Mouse (Mus musculus): ENCODE results near the gene Muc1. TPM values are rescaled to one million over a fixed set of nuclear protein-coding genes. Genes with fewer than 3 reads are reported as not detected.

Muc1 gene
- polyA plus RNA-seq, 1 experiment = 1.5 TPM

GRCm38 (mm10) chr3:89280050-89280605 lies 51.3 kb downstream of the Muc1 start:
- Histone ChIP-seq H3K27ac (ENCODE audit: insufficient read depth, low read length) (no peak overlapping the region), H3K4me3 (ENCODE audit: low read depth, low read length) (peak overlapping the region; percentile 71), H3K9me3 (replicated peaks; ENCODE audit: control insufficient read depth, insufficient read depth, low read length, poor library complexity, severe bottlenecking) (no peaks in the 10 kb centered on the region), H3K9ac (ENCODE audit: low read depth, poor library complexity, severe bottlenecking) (peak overlapping the region; percentile 77), H3K4me1 (ENCODE audit: control insufficient read depth, insufficient read depth, low read length) (peaks cover 2% of the 10 kb centered on the region), H3K36me3 (ENCODE audit: control insufficient read depth, insufficient read depth, low read length, poor library complexity, severe bottlenecking) (no peaks in the 10 kb centered on the region), H3K27me3 (ENCODE audit: control insufficient read depth, insufficient read depth, low read length, poor library complexity, severe bottlenecking) (no peaks in the 10 kb centered on the region)
- TF ChIP-seq POLR2A (IDR thresholded peaks at IDR 0.05; ENCODE audit: insufficient read depth, low read length) (no peak), CTCF (IDR thresholded peaks at IDR 0.05; ENCODE audit: low read depth, low read length) (no peak), EP300 (IDR thresholded peaks at IDR 0.05; ENCODE audit: insufficient read depth, low read depth, low read length) (no peak)

GRCm38 (mm10) chr3:89280606-89281511 lies 52.0 kb downstream of the Muc1 start, which contains the start of gene Efna1:
Gene Efna1, minus strand, starts transcription at chr3:89281142.
- Histone ChIP-seq H3K4me1 (ENCODE audit: control insufficient read depth, insufficient read depth, low read length) (peaks cover 2% of the 10 kb centered on the region), H3K27ac (ENCODE audit: insufficient read depth, low read length) (no peak within 1 kb of the TSS), H3K27me3 (ENCODE audit: control insufficient read depth, insufficient read depth, low read length, poor library complexity, severe bottlenecking) (no peaks in the 10 kb centered on the region), H3K9ac (ENCODE audit: low read depth, poor library complexity, severe bottlenecking) (peak within 1 kb of the TSS; percentile 77), H3K4me3 (ENCODE audit: low read depth, low read length) (peak within 1 kb of the TSS; percentile 71), H3K36me3 (ENCODE audit: control insufficient read depth, insufficient read depth, low read length, poor library complexity, severe bottlenecking) (no peaks in the 10 kb centered on the region), H3K9me3 (replicated peaks; ENCODE audit: control insufficient read depth, insufficient read depth, low read length, poor library complexity, severe bottlenecking) (no peaks in the 10 kb centered on the region)
- TF ChIP-seq POLR2A (IDR thresholded peaks at IDR 0.05; ENCODE audit: insufficient read depth, low read length) = no peak
- no peak for TF ChIP-seq CTCF (IDR thresholded peaks at IDR 0.05; ENCODE audit: low read depth, low read length)
- TF ChIP-seq EP300 (IDR thresholded peaks at IDR 0.05; ENCODE audit: insufficient read depth, low read depth, low read length) = no peak

GRCm38 (mm10) chr3:89281579-89282290 lies 52.9 kb downstream of the Muc1 start:
- peaks cover 2% of the 10 kb centered on the region for H3K4me1 ChIP-seq (ENCODE audit: control insufficient read depth, insufficient read depth, low read length)
- no peak overlapping the region for H3K27ac ChIP-seq (ENCODE audit: insufficient read depth, low read length)
- H3K27me3 ChIP-seq (ENCODE audit: control insufficient read depth, insufficient read depth, low read length, poor library complexity, severe bottlenecking) = no peaks in the 10 kb centered on the region

GRCm38 (mm10) chr3:89282291-89282643 lies 53.4 kb downstream of the Muc1 start:
- H3K27me3 ChIP-seq (ENCODE audit: control insufficient read depth, insufficient read depth, low read length, poor library complexity, severe bottlenecking) = no peaks in the 10 kb centered on the region
- no peak overlapping the region for H3K4me3 ChIP-seq (ENCODE audit: low read depth, low read length)
- TF ChIP-seq EP300 (IDR thresholded peaks at IDR 0.05; ENCODE audit: insufficient read depth, low read depth, low read length) (no peak), CTCF (IDR thresholded peaks at IDR 0.05; ENCODE audit: low read depth, low read length) (no peak), POLR2A (IDR thresholded peaks at IDR 0.05; ENCODE audit: insufficient read depth, low read length) (no peak)
- 0 out of 2 replicates have a peak overlapping the region, but pooled peaks have one; percentile 12 for H3K9ac ChIP-seq (ENCODE audit: low read depth, poor library complexity, severe bottlenecking)
- no peaks in the 10 kb centered on the region for H3K9me3 ChIP-seq (replicated peaks; ENCODE audit: control insufficient read depth, insufficient read depth, low read length, poor library complexity, severe bottlenecking)
- H3K27ac ChIP-seq (ENCODE audit: insufficient read depth, low read length) = no peak overlapping the region
- no peaks in the 10 kb centered on the region for H3K36me3 ChIP-seq (ENCODE audit: control insufficient read depth, insufficient read depth, low read length, poor library complexity, severe bottlenecking)
- peaks cover 2% of the 10 kb centered on the region for H3K4me1 ChIP-seq (ENCODE audit: control insufficient read depth, insufficient read depth, low read length)

More at GRCm38 (mm10) chr3:89281579-89282290, 52.9 kb downstream of the Muc1 start:
- H3K36me3 ChIP-seq (ENCODE audit: control insufficient read depth, insufficient read depth, low read length, poor library complexity, severe bottlenecking) = no peaks in the 10 kb centered on the region
- H3K9ac ChIP-seq (ENCODE audit: low read depth, poor library complexity, severe bottlenecking) = peak overlapping the region; percentile 77
- no peak for TF ChIP-seq POLR2A (IDR thresholded peaks at IDR 0.05; ENCODE audit: insufficient read depth, low read length)
- H3K4me3 ChIP-seq (ENCODE audit: low read depth, low read length) = no peak overlapping the region
- H3K9me3 ChIP-seq (replicated peaks; ENCODE audit: control insufficient read depth, insufficient read depth, low read length, poor library complexity, severe bottlenecking) = no peaks in the 10 kb centered on the region

Other genes with a start within 250 kb of the Muc1 start
- gene Rusc1, start 135.7 kb upstream of the Muc1 start, polyA plus RNA-seq (2011; ENCODE audit: insufficient read depth, insufficient read length, low read depth, missing spikeins) = 10.7 and 13.6 TPM in 2 replicates
- not detected in 2 replicates for gene Gm43738, start 128.0 kb upstream of the Muc1 start, polyA plus RNA-seq (2011; ENCODE audit: insufficient read depth, insufficient read length, low read depth, missing spikeins)
- 260 and 266 TPM in 2 replicates for gene Fdps, start 127.1 kb upstream of the Muc1 start, polyA plus RNA-seq (2011; ENCODE audit: insufficient read depth, insufficient read length, low read depth, missing spikeins)
- gene Pklr, start 92.9 kb upstream of the Muc1 start, polyA plus RNA-seq (2011; ENCODE audit: insufficient read depth, insufficient read length, low read depth, missing spikeins) = 0.21 TPM in 1 of 2 replicates, not detected in the other
- 2.2 and 4.7 TPM in 2 replicates for gene Hcn3, start 68.9 kb upstream of the Muc1 start, polyA plus RNA-seq (2011; ENCODE audit: insufficient read depth, insufficient read length, low read depth, missing spikeins)
- gene Clk2, start 64.3 kb upstream of the Muc1 start, polyA plus RNA-seq (2011; ENCODE audit: insufficient read depth, insufficient read length, low read depth, missing spikeins) = 79.4 and 82.9 TPM in 2 replicates
- 74.8 and 75.7 TPM in 2 replicates for gene Scamp3, start 51.6 kb upstream of the Muc1 start, polyA plus RNA-seq (2011; ENCODE audit: insufficient read depth, insufficient read length, low read depth, missing spikeins)
- 21.7 and 25.7 TPM in 2 replicates for gene Fam189b, start 45.9 kb upstream of the Muc1 start, polyA plus RNA-seq (2011; ENCODE audit: insufficient read depth, insufficient read length, low read depth, missing spikeins)
- 31.5 and 32.6 TPM in 2 replicates for gene Gba, start 26.1 kb upstream of the Muc1 start, polyA plus RNA-seq (2011; ENCODE audit: insufficient read depth, insufficient read length, low read depth, missing spikeins)
- gene Thbs3, start 13.9 kb upstream of the Muc1 start, polyA plus RNA-seq (2011; ENCODE audit: insufficient read depth, insufficient read length, low read depth, missing spikeins) = 8.1 and 10.4 TPM in 2 replicates
- gene Mtx1, start 2.0 kb upstream of the Muc1 start, polyA plus RNA-seq (2011; ENCODE audit: insufficient read depth, insufficient read length, low read depth, missing spikeins) = 136 and 143 TPM in 2 replicates
- gene Krtcap2, start 16.9 kb downstream of the Muc1 start, polyA plus RNA-seq (2011; ENCODE audit: insufficient read depth, insufficient read length, low read depth, missing spikeins) = 163 and 164 TPM in 2 replicates
- 5.7 and 7.1 TPM in 2 replicates for gene Trim46, start 17.3 kb downstream of the Muc1 start, polyA plus RNA-seq (2011; ENCODE audit: insufficient read depth, insufficient read length, low read depth, missing spikeins)
- 36.7 and 59.9 TPM in 2 replicates for gene Dpm3, start 30.3 kb downstream of the Muc1 start, polyA plus RNA-seq (2011; ENCODE audit: insufficient read depth, insufficient read length, low read depth, missing spikeins)
- 34.5 and 35.7 TPM in 2 replicates for gene Slc50a1, start 41.5 kb downstream of the Muc1 start, polyA plus RNA-seq (2011; ENCODE audit: insufficient read depth, insufficient read length, low read depth, missing spikeins)
- 8.3 and 11.0 TPM in 2 replicates for gene Efna1, start 52.1 kb downstream of the Muc1 start, polyA plus RNA-seq (2011; ENCODE audit: insufficient read depth, insufficient read length, low read depth, missing spikeins)
- 17.2 and 18.9 TPM in 2 replicates for gene Efna3, start 93.9 kb downstream of the Muc1 start, polyA plus RNA-seq (2011; ENCODE audit: insufficient read depth, insufficient read length, low read depth, missing spikeins)
- gene Efna4, start 109.0 kb downstream of the Muc1 start, polyA plus RNA-seq (2011; ENCODE audit: insufficient read depth, insufficient read length, low read depth, missing spikeins) = 14.6 and 16.7 TPM in 2 replicates
- gene Adam15, start 120.9 kb downstream of the Muc1 start, polyA plus RNA-seq (2011; ENCODE audit: insufficient read depth, insufficient read length, low read depth, missing spikeins) = 25.2 TPM in 2 replicates
- gene Dcst2, start 132.9 kb downstream of the Muc1 start, polyA plus RNA-seq (2011; ENCODE audit: insufficient read depth, insufficient read length, low read depth, missing spikeins) = 0.25 and 0.29 TPM in 2 replicates
- gene Dcst1, start 136.2 kb downstream of the Muc1 start, polyA plus RNA-seq (2011; ENCODE audit: insufficient read depth, insufficient read length, low read depth, missing spikeins) = not detected in 2 replicates
- gene Zbtb7b, start 165.7 kb downstream of the Muc1 start, polyA plus RNA-seq (2011; ENCODE audit: insufficient read depth, insufficient read length, low read depth, missing spikeins) = 35.1 and 35.7 TPM in 2 replicates
- not detected in 2 replicates for gene Lenep, start 173.7 kb downstream of the Muc1 start, polyA plus RNA-seq (2011; ENCODE audit: insufficient read depth, insufficient read length, low read depth, missing spikeins)
- 16.5 and 25.1 TPM in 2 replicates for gene Flad1, start 182.8 kb downstream of the Muc1 start, polyA plus RNA-seq (2011; ENCODE audit: insufficient read depth, insufficient read length, low read depth, missing spikeins)
- gene Cks1b, start 189.3 kb downstream of the Muc1 start, polyA plus RNA-seq (2011; ENCODE audit: insufficient read depth, insufficient read length, low read depth, missing spikeins) = 290 and 304 TPM in 2 replicates
- gene Shc1, start 189.4 kb downstream of the Muc1 start, polyA plus RNA-seq (2011; ENCODE audit: insufficient read depth, insufficient read length, low read depth, missing spikeins) = 87.4 and 88.9 TPM in 2 replicates
- gene Pygo2, start 201.2 kb downstream of the Muc1 start, polyA plus RNA-seq (2011; ENCODE audit: insufficient read depth, insufficient read length, low read depth, missing spikeins) = 41.7 and 43.3 TPM in 2 replicates
- gene Pbxip1, start 207.6 kb downstream of the Muc1 start, polyA plus RNA-seq (2011; ENCODE audit: insufficient read depth, insufficient read length, low read depth, missing spikeins) = 12.2 and 13.6 TPM in 2 replicates
- 48.3 and 51.9 TPM in 2 replicates for gene Pmvk, start 225.5 kb downstream of the Muc1 start, polyA plus RNA-seq (2011; ENCODE audit: insufficient read depth, insufficient read length, low read depth, missing spikeins)

All from ES-Bruce4 (cell line).